Mouse (Mus musculus): ENCODE measurements at regions not wholly inside any gene's neighbourhood (a gene's known extent, or its start where the extent isn't known, plus 50 kb on each side); places are given as distances from the start of the nearest gene placed in this dataset.

DNA sequence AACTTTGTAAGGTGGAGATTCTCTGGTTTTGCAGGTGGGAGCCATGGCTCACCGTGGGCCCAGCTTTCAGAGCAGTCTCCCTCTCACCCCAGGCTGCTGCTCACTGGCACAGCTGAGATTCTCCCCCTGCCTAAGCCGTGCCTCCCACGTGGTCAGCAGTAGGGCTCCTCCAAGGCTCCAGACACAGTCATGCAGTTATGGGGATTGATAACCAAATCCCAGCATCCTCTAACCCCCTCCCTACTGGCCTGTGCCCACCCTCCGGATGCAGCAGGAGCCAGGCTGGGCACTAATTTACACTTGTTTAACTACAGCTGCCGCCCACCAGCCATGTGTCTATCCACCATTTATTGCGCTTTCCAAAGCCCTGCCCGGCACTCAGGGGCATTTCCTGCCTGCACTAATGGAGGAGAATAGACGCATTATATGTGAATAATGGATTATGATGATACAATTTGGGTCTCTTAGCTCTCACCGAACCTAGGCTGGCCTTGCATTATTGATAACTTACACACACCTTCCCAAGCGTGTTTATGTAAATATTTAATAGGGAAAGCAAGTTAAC is 104.4 kb downstream of the 3100002H09Rik start:
- no peak overlapping the region for H3K4me3 ChIP-seq (ENCODE audit: insufficient read depth, low read length)
- H3K4me1 ChIP-seq (ENCODE audit: control insufficient read depth, insufficient read depth, low read length), result no peaks in the 10 kb centered on the region
- TF ChIP-seq POLR2A (IDR thresholded peaks at IDR 0.05; ENCODE audit: borderline replicate concordance, low read depth, low read length), result no peak
- TF ChIP-seq CTCF (IDR thresholded peaks at IDR 0.05; ENCODE audit: low read depth, low read length), result no peak
- H3K27ac ChIP-seq (ENCODE audit: insufficient read depth, low read depth, low read length), result no peak overlapping the region

DNA sequence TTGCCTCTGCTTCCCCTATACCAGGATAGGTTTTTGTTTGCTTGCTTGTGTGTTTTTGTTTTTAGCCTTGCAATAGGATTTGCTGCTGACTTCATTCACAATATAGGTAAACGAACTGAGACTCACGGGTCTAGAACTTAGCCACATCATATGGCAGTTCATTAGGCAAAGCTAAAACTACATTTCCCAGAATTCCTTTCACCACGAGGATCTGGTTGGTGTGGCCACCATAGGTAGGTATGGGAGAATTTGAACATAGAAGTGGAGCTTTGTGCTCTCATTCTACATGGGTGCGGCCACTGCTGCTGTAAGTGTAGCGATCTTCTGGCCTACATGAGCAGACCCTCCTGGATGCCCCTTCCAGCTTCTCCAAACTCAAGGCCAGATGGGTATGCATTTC is 108.8 kb downstream of the 3100002H09Rik start:
- no peak overlapping the region for H3K4me3 ChIP-seq (ENCODE audit: insufficient read depth, low read length)
- no peaks in the 10 kb centered on the region for H3K4me1 ChIP-seq (ENCODE audit: control insufficient read depth, insufficient read depth, low read length)
- no peak for TF ChIP-seq POLR2A (IDR thresholded peaks at IDR 0.05; ENCODE audit: borderline replicate concordance, low read depth, low read length)
- no peak for TF ChIP-seq CTCF (IDR thresholded peaks at IDR 0.05; ENCODE audit: low read depth, low read length)
- H3K27ac ChIP-seq (ENCODE audit: insufficient read depth, low read depth, low read length), result no peak overlapping the region

DNA sequence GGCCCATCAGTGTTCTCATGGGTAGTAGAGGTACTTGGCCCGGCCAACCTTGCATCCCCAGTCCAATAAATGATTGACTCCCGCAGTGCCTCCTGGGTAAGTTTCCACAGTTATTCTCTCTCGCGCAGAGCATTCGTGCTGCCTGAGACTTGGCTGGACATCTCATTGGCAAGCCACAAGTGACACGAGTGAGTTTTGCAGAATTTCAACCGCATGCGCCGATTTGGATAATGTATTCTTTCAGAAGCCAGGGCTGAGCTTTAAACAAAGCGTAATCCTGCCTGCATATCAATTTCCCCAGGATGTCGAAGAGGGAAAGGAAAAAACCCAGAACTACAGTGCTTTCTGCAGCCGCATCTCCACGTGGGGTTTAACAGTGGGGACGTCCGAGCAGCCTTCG is 112.6 kb downstream of the 3100002H09Rik start:
- Histone ChIP-seq H3K4me3 (ENCODE audit: insufficient read depth, low read length) (no peak overlapping the region), H3K4me1 (ENCODE audit: control insufficient read depth, insufficient read depth, low read length) (no peaks in the 10 kb centered on the region), H3K27ac (ENCODE audit: insufficient read depth, low read depth, low read length) (no peak overlapping the region)
- no peak for TF ChIP-seq CTCF (IDR thresholded peaks at IDR 0.05; ENCODE audit: low read depth, low read length)
- TF ChIP-seq POLR2A (IDR thresholded peaks at IDR 0.05; ENCODE audit: borderline replicate concordance, low read depth, low read length), result no peak

DNA sequence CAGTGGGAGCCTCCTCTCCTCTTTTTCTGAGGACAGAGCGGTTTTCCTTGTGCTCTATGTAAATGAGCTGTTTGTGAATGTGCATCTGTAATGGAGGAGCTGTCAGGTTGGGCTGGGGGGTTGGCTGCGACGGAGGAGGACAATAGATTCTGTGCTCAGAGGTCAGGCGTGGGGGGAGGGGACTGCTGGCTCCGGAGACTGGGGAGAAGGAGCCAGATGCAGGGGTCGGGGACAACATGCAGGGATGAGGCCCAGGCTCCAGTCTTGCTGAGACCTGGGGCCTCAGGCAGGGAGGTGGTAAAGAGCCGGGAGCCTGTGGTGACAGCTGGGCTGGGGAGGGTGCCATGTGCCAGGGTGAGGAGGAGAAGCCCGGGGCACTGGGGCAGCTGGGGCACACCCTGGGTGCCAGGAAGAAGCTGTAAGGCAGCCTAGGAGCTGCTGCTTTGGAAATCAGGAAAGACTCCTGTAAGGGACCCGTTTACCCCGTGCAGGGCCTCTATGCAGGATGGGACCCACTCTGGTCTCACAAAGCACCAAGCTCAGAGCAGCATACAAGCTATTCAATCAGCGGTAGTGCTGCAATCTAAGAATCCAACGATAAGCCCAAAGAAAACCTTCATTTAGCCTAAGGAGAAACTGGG is 124.5 kb downstream of the 3100002H09Rik start:
- no peak overlapping the region for H3K27ac ChIP-seq (ENCODE audit: insufficient read depth, low read depth, low read length)
- no peaks in the 10 kb centered on the region for H3K4me1 ChIP-seq (ENCODE audit: control insufficient read depth, insufficient read depth, low read length)
- TF ChIP-seq POLR2A (IDR thresholded peaks at IDR 0.05; ENCODE audit: borderline replicate concordance, low read depth, low read length) (no peak), CTCF (IDR thresholded peaks at IDR 0.05; ENCODE audit: low read depth, low read length) (no peak)
- H3K4me3 ChIP-seq (ENCODE audit: insufficient read depth, low read length), result no peak overlapping the region

DNA sequence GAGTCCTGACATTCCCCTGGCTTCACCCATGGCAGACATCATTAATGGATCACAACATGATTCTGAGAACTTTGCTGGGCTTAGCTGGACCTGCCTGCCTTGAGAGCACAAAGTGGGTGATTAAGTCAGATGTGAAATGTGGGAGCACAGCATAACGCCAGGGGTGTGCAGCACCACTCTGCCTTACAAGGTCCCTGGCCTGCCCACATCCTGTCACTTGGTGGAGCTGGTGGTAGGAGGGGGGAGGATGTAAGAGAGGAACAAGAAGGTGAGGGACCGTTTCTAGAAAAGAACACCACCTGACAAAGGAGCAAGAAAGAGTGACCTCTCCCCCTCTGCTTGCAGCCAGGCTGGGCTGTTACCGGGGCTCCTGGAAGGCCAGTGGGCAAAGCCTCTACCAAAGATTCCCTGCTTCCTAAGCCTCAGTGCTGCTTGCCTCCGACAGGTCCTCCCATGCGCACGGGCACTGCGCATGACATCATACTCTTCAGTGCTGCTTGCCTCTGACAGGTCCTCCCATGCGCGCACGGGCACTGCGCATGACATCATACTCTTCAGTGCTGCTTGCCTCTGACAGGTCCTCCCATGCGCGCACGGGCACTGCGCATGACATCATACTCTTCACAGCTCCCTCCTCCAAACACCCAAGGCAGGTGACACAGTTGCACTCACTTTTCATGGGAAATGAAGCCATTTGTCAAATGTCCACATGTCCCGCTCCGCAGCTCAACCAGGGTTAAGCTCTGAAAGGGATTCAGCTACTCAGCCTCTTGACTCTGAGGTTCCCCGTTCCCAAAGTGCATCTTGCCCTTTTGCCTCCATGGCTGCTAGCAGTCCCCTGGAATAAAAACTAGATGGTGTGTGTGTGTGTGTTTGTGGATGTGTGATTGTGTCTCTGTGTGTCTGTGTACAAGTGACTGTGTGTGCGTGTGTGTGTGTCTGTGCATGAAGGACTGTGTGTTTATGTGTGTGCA is 125.7 kb downstream of the 3100002H09Rik start:
- no peak for TF ChIP-seq CTCF (IDR thresholded peaks at IDR 0.05; ENCODE audit: low read depth, low read length)
- no peak for TF ChIP-seq POLR2A (IDR thresholded peaks at IDR 0.05; ENCODE audit: borderline replicate concordance, low read depth, low read length)
- no peaks in the 10 kb centered on the region for H3K4me1 ChIP-seq (ENCODE audit: control insufficient read depth, insufficient read depth, low read length)
- no peak overlapping the region for H3K27ac ChIP-seq (ENCODE audit: insufficient read depth, low read depth, low read length)

DNA sequence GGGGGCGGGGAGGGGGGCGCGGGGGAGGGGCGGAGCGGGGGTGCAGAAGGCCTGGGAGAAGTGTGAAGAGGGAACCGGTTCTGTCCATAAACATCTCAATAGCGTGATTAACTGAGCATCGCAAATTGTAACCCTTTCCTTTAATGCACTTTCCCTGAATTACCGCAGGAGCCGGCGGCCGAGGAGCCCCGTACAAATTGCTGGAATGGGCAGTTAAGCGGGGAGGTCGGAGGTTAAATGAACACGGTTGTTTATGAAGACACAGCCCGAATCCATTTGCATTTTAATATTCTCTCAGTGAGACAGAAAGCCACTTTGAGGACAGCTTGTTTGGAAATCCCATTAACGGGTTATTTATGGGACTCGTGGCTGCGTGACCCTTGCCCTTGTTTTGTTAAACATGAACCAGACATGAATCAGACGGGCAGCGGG is 132.7 kb downstream of the 3100002H09Rik start:
- no peaks in the 10 kb centered on the region for H3K4me1 ChIP-seq (ENCODE audit: control insufficient read depth, insufficient read depth, low read length)
- TF ChIP-seq POLR2A (IDR thresholded peaks at IDR 0.05; ENCODE audit: borderline replicate concordance, low read depth, low read length), result no peak
- no peak for TF ChIP-seq CTCF (IDR thresholded peaks at IDR 0.05; ENCODE audit: low read depth, low read length)
- H3K4me3 ChIP-seq (ENCODE audit: insufficient read depth, low read length), result no peak overlapping the region
- H3K27ac ChIP-seq (ENCODE audit: insufficient read depth, low read depth, low read length), result no peak overlapping the region

More for the DNA sequence above, 125.7 kb downstream of the 3100002H09Rik start:
- no peak overlapping the region for H3K4me3 ChIP-seq (ENCODE audit: insufficient read depth, low read length)

DNA sequence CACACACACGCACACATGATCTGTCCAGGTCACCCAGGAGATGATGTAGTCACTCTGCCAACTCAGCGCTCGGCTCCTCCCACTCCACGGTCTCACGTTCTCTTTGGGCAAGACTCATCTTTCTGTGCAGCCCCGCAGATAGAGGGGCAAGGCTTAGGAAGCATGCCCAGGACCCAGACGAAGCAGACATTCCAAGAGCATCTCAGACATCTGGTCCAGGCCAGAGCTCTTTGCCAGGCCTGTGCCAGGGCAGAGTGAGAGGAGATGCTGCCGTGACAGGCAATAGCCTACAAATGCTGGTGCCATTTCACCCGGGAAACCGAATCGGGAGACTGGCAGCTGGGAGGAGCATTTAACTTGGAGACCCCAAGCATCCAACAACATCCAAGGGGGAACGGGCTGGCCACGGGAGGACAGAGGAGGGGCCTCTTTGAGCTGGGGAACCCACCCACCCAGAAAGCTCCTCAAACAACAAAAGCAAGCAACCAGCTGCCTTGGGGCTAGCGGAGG is 133.2 kb downstream of the 3100002H09Rik start:
- Histone ChIP-seq H3K27ac (ENCODE audit: insufficient read depth, low read depth, low read length) (no peak overlapping the region), H3K4me1 (ENCODE audit: control insufficient read depth, insufficient read depth, low read length) (no peaks in the 10 kb centered on the region), H3K4me3 (ENCODE audit: insufficient read depth, low read length) (no peak overlapping the region)
- TF ChIP-seq POLR2A (IDR thresholded peaks at IDR 0.05; ENCODE audit: borderline replicate concordance, low read depth, low read length), result no peak
- TF ChIP-seq CTCF (IDR thresholded peaks at IDR 0.05; ENCODE audit: low read depth, low read length), result no peak

DNA sequence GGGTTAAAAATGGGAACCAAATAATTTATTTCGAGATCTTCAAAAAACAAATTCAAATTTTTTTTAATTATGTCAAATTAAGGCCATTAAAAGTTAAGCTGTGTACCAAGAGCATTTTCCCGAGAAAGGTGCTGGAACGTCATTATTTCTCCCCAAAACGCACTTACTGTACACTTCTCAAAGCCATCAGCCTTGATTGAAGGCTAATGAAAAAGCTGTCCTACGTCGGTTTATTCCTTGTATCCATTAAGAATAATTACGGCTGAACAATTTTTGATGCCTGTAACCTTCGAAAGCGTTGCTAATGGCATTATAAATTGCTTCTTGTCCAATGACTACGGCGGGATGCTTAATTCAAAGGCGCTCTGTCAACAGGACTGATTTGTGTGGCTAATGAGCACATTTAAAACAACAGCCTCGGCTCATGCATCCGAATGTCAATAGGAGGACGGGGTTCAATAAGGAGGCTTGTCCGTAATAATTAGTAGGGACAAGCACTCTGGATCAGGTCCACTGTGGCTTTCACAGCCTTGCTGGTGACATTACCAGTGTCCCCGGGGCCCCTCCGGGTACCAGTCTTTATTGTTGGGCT is 145.3 kb downstream of the 3100002H09Rik start:
- no peaks in the 10 kb centered on the region for H3K4me1 ChIP-seq (ENCODE audit: control insufficient read depth, insufficient read depth, low read length)

DNA sequence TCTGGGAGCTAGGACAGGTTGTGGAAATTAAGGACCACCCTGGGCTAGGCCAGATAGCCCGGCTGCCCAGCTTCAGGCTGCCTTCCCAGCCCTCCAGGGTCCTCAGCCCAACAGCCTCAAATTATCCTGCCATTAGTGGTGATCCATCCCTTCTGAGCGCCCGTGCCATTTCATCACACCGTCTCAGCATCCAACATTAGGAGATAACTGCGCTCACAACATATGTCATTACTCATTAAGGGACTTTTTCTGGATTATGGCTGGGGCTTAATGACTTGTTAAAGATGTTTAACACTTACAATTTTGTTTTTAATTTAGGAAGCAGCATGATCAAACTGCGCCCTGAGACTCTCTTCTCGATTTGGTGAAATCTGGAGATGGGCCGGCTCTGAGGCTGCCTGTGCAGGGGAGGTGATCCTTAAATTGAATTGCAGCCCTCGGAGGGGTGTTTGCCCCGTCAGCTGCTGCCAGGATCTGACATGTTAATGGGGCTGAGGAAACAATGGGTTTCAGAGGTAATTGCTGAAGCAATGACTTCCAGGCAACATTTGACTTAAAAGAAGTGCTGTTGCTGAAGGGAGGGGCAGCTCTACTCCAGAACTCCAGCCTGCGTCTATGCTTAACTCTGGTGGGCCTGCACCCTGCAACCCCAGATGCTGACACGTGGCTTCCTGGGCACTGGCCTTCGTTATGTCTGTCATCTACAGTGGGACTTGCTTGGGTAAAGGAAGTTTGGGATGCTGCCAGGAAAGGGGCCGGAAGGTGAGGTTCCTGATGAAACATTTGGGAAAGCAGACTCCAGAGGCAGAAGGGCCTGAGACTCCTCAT is 154.9 kb downstream of the 3100002H09Rik start:
- Histone ChIP-seq H3K4me1 (ENCODE audit: control insufficient read depth, insufficient read depth, low read length) (no peaks in the 10 kb centered on the region), H3K27ac (ENCODE audit: insufficient read depth, low read depth, low read length) (no peak overlapping the region), H3K4me3 (ENCODE audit: insufficient read depth, low read length) (no peak overlapping the region)
- TF ChIP-seq CTCF (IDR thresholded peaks at IDR 0.05; ENCODE audit: low read depth, low read length), result no peak

More for the DNA sequence above, 145.3 kb downstream of the 3100002H09Rik start:
- no peak overlapping the region for H3K27ac ChIP-seq (ENCODE audit: insufficient read depth, low read depth, low read length)
- TF ChIP-seq CTCF (IDR thresholded peaks at IDR 0.05; ENCODE audit: low read depth, low read length), result no peak
- TF ChIP-seq POLR2A (IDR thresholded peaks at IDR 0.05; ENCODE audit: borderline replicate concordance, low read depth, low read length), result no peak
- no peak overlapping the region for H3K4me3 ChIP-seq (ENCODE audit: insufficient read depth, low read length)
